In the genomic region with DNA sequence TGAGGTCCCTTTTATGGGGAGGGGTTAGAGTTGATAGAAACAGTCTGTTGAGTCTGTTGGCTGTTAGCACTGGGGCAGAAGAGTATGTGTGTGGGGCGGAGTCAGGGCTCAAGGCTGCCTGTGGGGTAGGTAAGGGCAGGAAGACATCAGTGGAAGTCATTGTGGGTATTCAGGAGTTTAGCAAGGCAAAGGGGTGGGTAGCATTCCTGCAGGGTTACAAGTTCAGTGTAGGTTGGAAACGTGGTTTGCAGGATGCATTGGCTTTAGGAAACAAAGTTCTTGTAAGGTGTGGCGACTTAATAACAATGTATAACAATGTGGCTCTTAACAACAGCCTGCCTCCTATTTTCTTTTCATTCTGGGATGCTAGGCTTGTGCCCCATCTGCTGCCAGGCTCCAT, we compare ENCODE assay signal across 45 mouse cellular contexts. TPM values are rescaled to one million over a fixed set of nuclear protein-coding genes. Genes with fewer than 3 reads are reported as not detected.
"Had no signal": no experiment of that assay in that cellular context is flagged by ENCODE, and none has a peak within 500 bp of the region (broad histone marks: within the 10 kb centered on the region; RNA-seq: fewer than 3 reads in every experiment).

No protein-coding gene starts in this region.

- H3K9ac ChIP-seq: limb, embryonic 12.5 days; limb, embryonic 13.5 days; limb, embryonic 15.5 days; liver, embryonic 12.5 days; liver, embryonic 13.5 days; liver, embryonic 14.5 days; liver, embryonic 15.5 days; liver, postnatal 0 days; lung, embryonic 14.5 days; lung, embryonic 15.5 days; midbrain, embryonic 12.5 days; midbrain, embryonic 13.5 days; midbrain, embryonic 15.5 days had no signal

- DNase-seq: left cerebral cortex, postnatal 4 days; liver; liver, embryonic 13.5 days; liver, postnatal 0 days; lung, adult 18-20 months; lung, adult 2 months; lung, embryonic 14.5 days; lung, postnatal 10 days; lung, postnatal 14 days; lung, postnatal 36 days; lung, postnatal 4 days; midbrain, embryonic 14.5 days had no signal

- ATAC-seq: liver, embryonic 12.5 days; liver, postnatal 0 days; midbrain, embryonic 13.5 days; midbrain, embryonic 15.5 days; midbrain, embryonic 16.5 days had no signal

- H3K4me2 ChIP-seq: limb, embryonic 12.5 days; limb, embryonic 13.5 days; limb, embryonic 15.5 days; liver, embryonic 11.5 days; liver, embryonic 12.5 days; liver, embryonic 13.5 days; liver, embryonic 15.5 days; lung, embryonic 14.5 days; lung, embryonic 15.5 days; midbrain, embryonic 11.5 days; midbrain, embryonic 12.5 days; midbrain, embryonic 13.5 days; midbrain, embryonic 15.5 days had no signal

- H3K27ac ChIP-seq: limb, embryonic 10.5 days; limb, embryonic 12.5 days; limb, embryonic 13.5 days; limb, embryonic 15.5 days; liver, embryonic 12.5 days; liver, embryonic 13.5 days; liver, embryonic 14.5 days; liver, embryonic 15.5 days; lung, embryonic 15.5 days; midbrain, embryonic 10.5 days; midbrain, embryonic 12.5 days; midbrain, embryonic 13.5 days; midbrain, embryonic 15.5 days had no signal

- H3K27me3 ChIP-seq: liver, embryonic 13.5 days; liver, embryonic 15.5 days; lung, embryonic 15.5 days; midbrain, embryonic 12.5 days; midbrain, embryonic 13.5 days; midbrain, embryonic 15.5 days had no signal

- H3K36me3 ChIP-seq: limb, embryonic 10.5 days; limb, embryonic 12.5 days; limb, embryonic 13.5 days; limb, embryonic 15.5 days; liver, embryonic 12.5 days; liver, embryonic 13.5 days; liver, embryonic 15.5 days; lung, embryonic 15.5 days; midbrain, embryonic 10.5 days; midbrain, embryonic 12.5 days; midbrain, embryonic 13.5 days; midbrain, embryonic 15.5 days had no signal

- H3K4me3 ChIP-seq: limb, embryonic 10.5 days; limb, embryonic 12.5 days; limb, embryonic 13.5 days; limb, embryonic 15.5 days; liver, embryonic 12.5 days; liver, embryonic 13.5 days; liver, embryonic 15.5 days; lung, embryonic 15.5 days; megakaryocyte, embryonic 14.5 days; midbrain, embryonic 10.5 days; midbrain, embryonic 12.5 days; midbrain, embryonic 13.5 days; midbrain, embryonic 15.5 days; myocyte had no signal

- H3K4me1 ChIP-seq: limb, embryonic 10.5 days; limb, embryonic 12.5 days; limb, embryonic 13.5 days; limb, embryonic 15.5 days; liver, embryonic 12.5 days; liver, embryonic 13.5 days; liver, embryonic 15.5 days; lung, embryonic 15.5 days; midbrain, embryonic 10.5 days; midbrain, embryonic 12.5 days; midbrain, embryonic 13.5 days; midbrain, embryonic 15.5 days had no signal

- H3K9me3 ChIP-seq: limb, embryonic 10.5 days; limb, embryonic 12.5 days; limb, embryonic 13.5 days; limb, embryonic 15.5 days; liver, embryonic 12.5 days; liver, embryonic 13.5 days; liver, embryonic 15.5 days; lung, embryonic 15.5 days; midbrain, embryonic 10.5 days; midbrain, embryonic 12.5 days; midbrain, embryonic 13.5 days; midbrain, embryonic 15.5 days had no signal

RNA-seq across cellular contexts. Expression of a gene that starts 1.6 kb away (rescaled TPM):
- total RNA-seq: left cerebral cortex, postnatal 4 days had no signal
- polyA plus RNA-seq: limb, embryonic 10.5 days; midbrain, embryonic 10.5 days; myocyte; neural tube, embryonic 11.5 days had no signal

RNA-seq across cellular contexts. Expression of a gene that starts 26.3 kb away (rescaled TPM):
- total RNA-seq: left cerebral cortex, adult 8-10 months; left cerebral cortex, postnatal 14 days; left cerebral cortex, postnatal 25 days; left cerebral cortex, postnatal 36 days had no signal
- polyA plus RNA-seq: limb, embryonic 12.5 days; neural tube, embryonic 11.5 days had no signal

RNA-seq across cellular contexts. Expression of a gene that starts 39.5 kb away (rescaled TPM):
- total RNA-seq: megakaryocyte progenitor cell, adult 5-6 weeks had no signal
- polyA plus RNA-seq: liver, embryonic 16.5 days; myocyte had no signal

RNA-seq across cellular contexts. Expression of a gene that starts 44.1 kb away (rescaled TPM):
- total RNA-seq: left cerebral cortex, adult 8-10 months; left cerebral cortex, postnatal 10 days; left cerebral cortex, postnatal 14 days; left cerebral cortex, postnatal 25 days; left cerebral cortex, postnatal 36 days; left cerebral cortex, postnatal 4 days; liver, adult 2 months; megakaryocyte progenitor cell, adult 5-6 weeks; megakaryocyte, adult 5-6 weeks; megakaryocyte-erythroid progenitor cell, adult 5-6 weeks; monocyte, adult 5-6 weeks had no signal
- polyA plus RNA-seq: limb, embryonic 10.5 days; limb, embryonic 11.5 days; limb, embryonic 12.5 days; limb, embryonic 13.5 days; limb, embryonic 14.5 days; limb, embryonic 15.5 days; liver, adult 2 months; liver, embryonic 11.5 days; liver, embryonic 12.5 days; liver, embryonic 13.5 days; liver, embryonic 14.5 days; liver, embryonic 15.5 days; lung, adult 2 months; lung, embryonic 14.5 days; lung, embryonic 15.5 days; lung, embryonic 16.5 days; macrophage; midbrain, embryonic 10.5 days; midbrain, embryonic 12.5 days; myocyte; neural tube, embryonic 11.5 days had no signal
